Mouse (Mus musculus) bone marrow macrophage, adult 2 months (primary cell): ENCODE measurements around the gene Nup188.

Experiments
- CTCF ChIP-seq: IDR thresholded peaks from 2 replicates; pipeline ENCODE4 v1.5.1; 2012; ENCODE audit warnings: low read depth, mild to moderate bottlenecking, low read length, moderate library complexity
- POLR2A ChIP-seq: IDR thresholded peaks from 2 replicates; pipeline ENCODE4 v1.6.1; 2012; ENCODE audit warnings: mild to moderate bottlenecking, low read depth, low read length, borderline replicate concordance

GRCm38 (mm10) chr2:30377721-30378120, 91.5 kb downstream of the Nup188 start:
- TF ChIP-seq POLR2A (no peak), CTCF (no peak)
